Mouse (Mus musculus): Measurements from ENCODE around the gene Galnt14.

DNA sequence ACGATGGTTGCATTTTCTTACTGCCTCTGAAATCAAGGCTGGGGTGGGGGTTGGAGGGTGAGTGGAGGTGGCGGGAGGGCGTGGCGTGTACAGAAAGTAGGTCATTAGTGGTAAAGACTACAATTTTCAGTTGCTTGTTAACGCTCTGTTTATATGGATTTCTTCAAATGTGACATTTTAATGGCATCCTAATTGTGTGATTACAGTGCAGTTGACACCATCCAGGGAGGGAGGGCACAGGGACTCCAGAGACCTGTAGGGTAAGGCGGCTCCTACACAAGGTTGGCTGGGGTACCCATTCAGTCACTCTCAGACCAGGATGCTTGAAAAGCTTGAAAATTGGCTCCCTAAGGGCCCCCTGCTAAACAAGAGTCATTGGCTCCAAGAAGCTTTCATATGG is 122.7 kb downstream of the Galnt14 start:
- TF ChIP-seq CTCF (IDR thresholded peaks at IDR 0.05; ENCODE audit: control insufficient read depth, insufficient read depth, low read length) (no peak), POLR2A (IDR thresholded peaks at IDR 0.05; ENCODE audit: borderline replicate concordance, control insufficient read depth, low read depth, low read length) (no peak)
